Mouse (Mus musculus): ENCODE data around the gene Myh4.

Gene Myh4

GRCm38 (mm10) chr11:67237481-67238079, at the start of gene Myh4:
Gene Myh4 (plus strand): TSS chr11:67238029.
- WGBS, result 61% methylated on average over 5 of the region's 5 CpGs

GRCm38 (mm10) chr11:67190316-67190715, 47.5 kb upstream of the Myh4 start:
- WGBS, result 57% methylated on average over 10 of the region's 10 CpGs

GRCm38 (mm10) chr11:67190814-67191213, 47.0 kb upstream of the Myh4 start:
- WGBS, result 49% methylated on average over 2 of the region's 2 CpGs

GRCm38 (mm10) chr11:67191496-67191895, 46.3 kb upstream of the Myh4 start:
- 88% methylated on average over 14 of the region's 14 CpGs for WGBS

GRCm38 (mm10) chr11:67199321-67199720, 38.5 kb upstream of the Myh4 start:
- WGBS, result 39% methylated on average over 1 of the region's 1 CpGs

GRCm38 (mm10) chr11:67199752-67200151, 38.1 kb upstream of the Myh4 start, which contains the start of gene Myh1:
Gene Myh1 (plus strand): TSS chr11:67200052.
- 84% methylated on average over 4 of the region's 4 CpGs for WGBS

GRCm38 (mm10) chr11:67204766-67205165, 33.1 kb upstream of the Myh4 start:
- WGBS, result 50% methylated on average over 3 of the region's 3 CpGs

- 71% methylated on average over 8 of the region's 8 CpGs for WGBS
Measured at GRCm38 (mm10) chr11:67221803-67222202, 16.0 kb upstream of the Myh4 start.

- 77% methylated on average over 3 of the region's 3 CpGs for WGBS
Measured at GRCm38 (mm10) chr11:67224466-67224865, 13.4 kb upstream of the Myh4 start.

GRCm38 (mm10) chr11:67228731-67229130, 9.1 kb upstream of the Myh4 start:
- 46% methylated on average over 3 of the region's 3 CpGs for WGBS

GRCm38 (mm10) chr11:67229166-67229565, 8.7 kb upstream of the Myh4 start:
- WGBS, result 42% methylated on average over 5 of the region's 5 CpGs

- WGBS, result 72% methylated on average over 2 of the region's 2 CpGs
Measured at GRCm38 (mm10) chr11:67229946-67230345, 7.9 kb upstream of the Myh4 start.

- WGBS, result 71% methylated on average over 5 of the region's 5 CpGs
Measured at GRCm38 (mm10) chr11:67235639-67236358, 2.0 kb upstream of the Myh4 start.

GRCm38 (mm10) chr11:67236799-67237198, 1.0 kb upstream of the Myh4 start:
- WGBS, result 81% methylated on average over 9 of the region's 9 CpGs

GRCm38 (mm10) chr11:67241051-67241450, 3.2 kb downstream of the Myh4 start:
- WGBS, result 86% methylated on average over 6 of the region's 6 CpGs

GRCm38 (mm10) chr11:67253691-67254090, 15.9 kb downstream of the Myh4 start:
- 69% methylated on average over 4 of the region's 4 CpGs for WGBS

- 94% methylated on average over 7 of the region's 7 CpGs for WGBS
Measured at GRCm38 (mm10) chr11:67257048-67257447, 19.2 kb downstream of the Myh4 start.

- 90% methylated on average over 6 of the region's 6 CpGs for WGBS
Measured at GRCm38 (mm10) chr11:67260956-67261355, 23.1 kb downstream of the Myh4 start.

GRCm38 (mm10) chr11:67276601-67277174, 38.9 kb downstream of the Myh4 start, which contains the start of gene Myh8:
Gene Myh8 (plus strand): TSS chr11:67277124.
- WGBS, result 61% methylated on average over 10 of the region's 10 CpGs

- WGBS, result 42% methylated on average over 1 of the region's 1 CpGs
Measured at GRCm38 (mm10) chr11:67293440-67293839, 55.6 kb downstream of the Myh4 start.
